Mouse (Mus musculus) hindbrain, embryonic 10.5 days (tissue): ENCODE results near the gene Ap4s1. TPM values are rescaled to one million over a fixed set of nuclear protein-coding genes. Genes with fewer than 3 reads are reported as not detected.
A peak's percentile ranks its signal among the peaks of the same experiment; 100 is the strongest.
"Not testable (repeated sequence)": the region's sequence is repeated elsewhere in the genome, so short reads cannot be mapped to it uniquely, and the experiment has no call there.

Experiments
- DNase-seq: peaks from one replicate; pipeline ENCODE4 v3.0.0-alpha.2; 2017; ENCODE audit warnings: low spot score
- H3K27ac ChIP-seq: fragments of 300-500 bp; sonication (generic); 2 replicates; pipeline ENCODE4 v1.5.1; 2016; ENCODE audit warnings: mild to moderate bottlenecking, moderate library complexity
- H3K27me3 ChIP-seq: fragments of 300-500 bp; sonication (generic); 2 replicates; pipeline ENCODE4 v1.6.1; 2016; ENCODE audit warnings: mild to moderate bottlenecking; ENCODE audit not compliant: poor library complexity, insufficient read depth, severe bottlenecking
- H3K36me3 ChIP-seq: fragments of 300-500 bp; sonication (generic); 2 replicates; pipeline ENCODE4 v1.6.1; 2016; ENCODE audit warnings: mild to moderate bottlenecking, moderate library complexity
- H3K4me1 ChIP-seq: fragments of 300-500 bp; sonication (generic); replicated peaks from 2 replicates; pipeline ENCODE4 v1.6.1; 2016; ENCODE audit warnings: mild to moderate bottlenecking
- H3K4me3 ChIP-seq: fragments of 300-500 bp; sonication (generic); 2 replicates; pipeline ENCODE4 v1.5.1; 2016; ENCODE audit warnings: mild to moderate bottlenecking, moderate library complexity
- H3K9me3 ChIP-seq: fragments of 300-500 bp; sonication (generic); 2 replicates; pipeline ENCODE4 v1.6.1; 2016; ENCODE audit warnings: mild to moderate bottlenecking, moderate library complexity
- WGBS: fragments of 180-500 bp; shearing (Covaris S2); methylation state at CpG from one replicate; pipeline ENCODE4 v1.1.7; 2016; 5-methylcytosine and 5-hydroxymethylcytosine counted together
- polyA plus RNA-seq: library from polyadenylated mRNA; unstranded; fragments of >200 nt; fragmentation: Nextera tagmentation; extraction: Ambion mirVana; gene quantifications from 2 replicates; pipeline ENCODE4 v1.2.1, GENCODE M21; 2016

Ap4s1 gene
- polyA plus RNA-seq, 1 experiment from 2014 or later: 48.6 TPM

GRCm38 (mm10) chr12:51691845-51692632 is 1.2 kb downstream of the Ap4s1 start, which contains the start of gene Strn3:
Gene Strn3 (minus strand): TSS chr12:51691897.
- WGBS: under 1% methylated on average over 55 of the region's 56 CpGs
- Histone ChIP-seq H3K27ac (peak within 1 kb of the TSS; percentile 100), H3K4me1 (peaks cover 30% of the 10 kb centered on the region)

GRCm38 (mm10) chr12:51692870-51693269 is 2.0 kb downstream of the Ap4s1 start:
- Histone ChIP-seq H3K4me1 (peaks cover 30% of the 10 kb centered on the region), H3K27ac (peak overlapping the region; percentile 100), H3K4me3 (peak overlapping the region; percentile 97)
- not testable (repeated sequence) for DNase-seq, H3K36me3 ChIP-seq, H3K27me3 ChIP-seq, H3K9me3 ChIP-seq
- 83% methylated on average over 10 of the region's 10 CpGs for WGBS

More at GRCm38 (mm10) chr12:51691845-51692632, 1.2 kb downstream of the Ap4s1 start, which contains the start of gene Strn3:
- no peaks in the 10 kb centered on the region for H3K27me3 ChIP-seq
- DNase-seq: peak; percentile 97
- peak within 1 kb of the TSS; percentile 97 for H3K4me3 ChIP-seq
- no peaks in the 10 kb centered on the region for H3K36me3 ChIP-seq
- no peaks in the 10 kb centered on the region for H3K9me3 ChIP-seq

GRCm38 (mm10) chr12:51693419-51693818 is 2.6 kb downstream of the Ap4s1 start:
- no peak overlapping the region for H3K27ac ChIP-seq
- WGBS: 82% methylated on average over 3 of the region's 3 CpGs
- no peaks in the 10 kb centered on the region for H3K27me3 ChIP-seq
- H3K36me3 ChIP-seq: no peaks in the 10 kb centered on the region
- H3K4me3 ChIP-seq: no peak overlapping the region
- no peaks in the 10 kb centered on the region for H3K9me3 ChIP-seq
- H3K4me1 ChIP-seq: peaks cover 30% of the 10 kb centered on the region
- DNase-seq: no peak

GRCm38 (mm10) chr12:51694096-51694495 is 3.3 kb downstream of the Ap4s1 start:
- no peaks in the 10 kb centered on the region for H3K36me3 ChIP-seq
- no peak for DNase-seq
- no peak overlapping the region for H3K4me3 ChIP-seq
- H3K27ac ChIP-seq: peak overlapping the region; percentile 18; the same call in 1 of the 2 replicates
- H3K4me1 ChIP-seq: peaks cover 26% of the 10 kb centered on the region
- H3K27me3 ChIP-seq: no peaks in the 10 kb centered on the region
- no peaks in the 10 kb centered on the region for H3K9me3 ChIP-seq

- Histone ChIP-seq H3K4me1 (peaks cover 17% of the 10 kb centered on the region), H3K9me3 (no peaks in the 10 kb centered on the region), H3K27me3 (no peaks in the 10 kb centered on the region), H3K4me3 (no peak overlapping the region), H3K36me3 (no peaks in the 10 kb centered on the region), H3K27ac (no peak overlapping the region)
- WGBS: 93% methylated on average over 1 of the region's 1 CpGs
- no peak for DNase-seq
These were observed 4.1 kb downstream of the Ap4s1 start for GRCm38 (mm10) chr12:51694966-51695365.

GRCm38 (mm10) chr12:51696157-51696556 is 5.3 kb downstream of the Ap4s1 start:
- Histone ChIP-seq H3K27me3 (no peaks in the 10 kb centered on the region), H3K4me1 (peaks cover 13% of the 10 kb centered on the region), H3K4me3 (no peak overlapping the region), H3K9me3 (no peaks in the 10 kb centered on the region), H3K36me3 (no peaks in the 10 kb centered on the region), H3K27ac (no peak overlapping the region)
- DNase-seq: no peak
- 91% methylated on average over 2 of the region's 2 CpGs for WGBS

GRCm38 (mm10) chr12:51699623-51700393 is 9.0 kb downstream of the Ap4s1 start:
- no peak for DNase-seq
- Histone ChIP-seq H3K9me3 (peaks cover 8% of the 10 kb centered on the region; the same call in 1 of the 2 replicates), H3K36me3 (peaks cover 9% of the 10 kb centered on the region; the same call in 1 of the 2 replicates), H3K27me3 (no peaks in the 10 kb centered on the region), H3K4me3 (no peak overlapping the region), H3K27ac (no peak overlapping the region), H3K4me1 (peaks cover 12% of the 10 kb centered on the region)
- 60% methylated on average over 8 of the region's 8 CpGs for WGBS

- peaks cover 12% of the 10 kb centered on the region for H3K4me1 ChIP-seq
- no peak overlapping the region for H3K4me3 ChIP-seq
- H3K27me3 ChIP-seq: no peaks in the 10 kb centered on the region
- H3K9me3 ChIP-seq: peaks cover 8% of the 10 kb centered on the region; the same call in 1 of the 2 replicates
- no peak for DNase-seq
- H3K36me3 ChIP-seq: peaks cover 9% of the 10 kb centered on the region; the same call in 1 of the 2 replicates
- no peak overlapping the region for H3K27ac ChIP-seq
These were observed 10.9 kb downstream of the Ap4s1 start for GRCm38 (mm10) chr12:51701723-51702122.

- H3K27me3 ChIP-seq: no peaks in the 10 kb centered on the region
- H3K4me1 ChIP-seq: peaks cover 13% of the 10 kb centered on the region
- H3K27ac ChIP-seq: peak overlapping the region; percentile 71
- H3K9me3 ChIP-seq: peaks cover 8% of the 10 kb centered on the region; the same call in 1 of the 2 replicates
- DNase-seq: peak; percentile 40
- no peak overlapping the region for H3K4me3 ChIP-seq
- WGBS: 17% methylated on average over 1 of the region's 1 CpGs
- H3K36me3 ChIP-seq: peaks cover 9% of the 10 kb centered on the region; the same call in 1 of the 2 replicates
These were observed 13.0 kb downstream of the Ap4s1 start for GRCm38 (mm10) chr12:51703859-51704258.

GRCm38 (mm10) chr12:51704572-51704971 is 13.7 kb downstream of the Ap4s1 start:
- H3K4me1 ChIP-seq: peaks cover 16% of the 10 kb centered on the region
- H3K4me3 ChIP-seq: no peak overlapping the region
- peaks cover 8% of the 10 kb centered on the region; the same call in 1 of the 2 replicates for H3K9me3 ChIP-seq
- H3K27ac ChIP-seq: peak overlapping the region; percentile 71; the same call in 1 of the 2 replicates
- no peaks in the 10 kb centered on the region for H3K27me3 ChIP-seq
- no peak for DNase-seq
- WGBS: 68% methylated on average over 7 of the region's 7 CpGs
- peaks cover 9% of the 10 kb centered on the region; the same call in 1 of the 2 replicates for H3K36me3 ChIP-seq

GRCm38 (mm10) chr12:51705778-51706177 is 14.9 kb downstream of the Ap4s1 start:
- WGBS: 82% methylated on average over 12 of the region's 12 CpGs
- Histone ChIP-seq H3K36me3 (peaks cover 11% of the 10 kb centered on the region; the same call in 1 of the 2 replicates), H3K27ac (no peak overlapping the region), H3K27me3 (no peaks in the 10 kb centered on the region), H3K4me1 (peaks cover 22% of the 10 kb centered on the region), H3K4me3 (no peak overlapping the region), H3K9me3 (peaks cover 8% of the 10 kb centered on the region; the same call in 1 of the 2 replicates)
- no peak for DNase-seq

GRCm38 (mm10) chr12:51706673-51707235 is 15.9 kb downstream of the Ap4s1 start:
- Histone ChIP-seq H3K4me1 (peaks cover 22% of the 10 kb centered on the region), H3K4me3 (no peak overlapping the region), H3K36me3 (peaks cover 7% of the 10 kb centered on the region; the same call in 1 of the 2 replicates), H3K9me3 (peaks cover 3% of the 10 kb centered on the region; the same call in 1 of the 2 replicates), H3K27ac (no peak overlapping the region), H3K27me3 (no peaks in the 10 kb centered on the region)
- DNase-seq: no peak
- 84% methylated on average over 5 of the region's 5 CpGs for WGBS
